Mouse (Mus musculus): Measurements from ENCODE around the gene Ly6g5b. TPM values are rescaled to one million over a fixed set of nuclear protein-coding genes. Genes with fewer than 3 reads are reported as not detected.

Gene Ly6g5b
- polyA plus RNA-seq, 1 experiment from 2014 or later, result 0.36 TPM

GRCm38 (mm10) chr17:35157661-35158175, 42.5 kb upstream of the Ly6g5b start:
- H3K4me2 ChIP-seq, result no peak overlapping the region
- H3K27ac ChIP-seq (ENCODE audit: low read depth, low read length), result no peak overlapping the region
- 92% methylated on average over 8 of the region's 8 CpGs for WGBS (ENCODE audit: insufficient replicate concordance)
- no peaks in the 10 kb centered on the region for H3K27me3 ChIP-seq (ENCODE audit: control insufficient read depth, insufficient read depth, low read length)
- no peak overlapping the region for H3K9ac ChIP-seq (ENCODE audit: low read depth, low read length)
- peaks cover 7% of the 10 kb centered on the region for H3K4me1 ChIP-seq (ENCODE audit: control insufficient read depth, insufficient read depth, low read length)
- no peaks in the 10 kb centered on the region for H3K9me3 ChIP-seq (replicated peaks; ENCODE audit: control insufficient read depth, low read length)
- peaks cover 91% of the 10 kb centered on the region for H3K36me3 ChIP-seq (ENCODE audit: control insufficient read depth, insufficient read depth, low read length)
- no peak for ATAC-seq (replicated peaks; ENCODE audit: insufficient number of reproducible peaks, low FRiP score, low TSS enrichment)
- H3K4me3 ChIP-seq (ENCODE audit: low read depth, low read length), result no peak overlapping the region

- H3K9me3 ChIP-seq (replicated peaks; ENCODE audit: control insufficient read depth, low read length), result no peaks in the 10 kb centered on the region
- no peak overlapping the region for H3K27ac ChIP-seq (ENCODE audit: low read depth, low read length)
- 0 out of 2 replicates have a peak, but pooled peaks cover 5% of the 10 kb centered on the region for H3K4me1 ChIP-seq (ENCODE audit: control insufficient read depth, insufficient read depth, low read length)
- H3K27me3 ChIP-seq (ENCODE audit: control insufficient read depth, insufficient read depth, low read length), result no peaks in the 10 kb centered on the region
- H3K9ac ChIP-seq (ENCODE audit: low read depth, low read length), result no peak overlapping the region
- WGBS (ENCODE audit: insufficient replicate concordance), result 90% methylated on average over 8 of the region's 8 CpGs
- ATAC-seq (replicated peaks; ENCODE audit: insufficient number of reproducible peaks, low FRiP score, low TSS enrichment), result no peak
- H3K36me3 ChIP-seq (ENCODE audit: control insufficient read depth, insufficient read depth, low read length), result peaks cover 95% of the 10 kb centered on the region
- no peak overlapping the region for H3K4me3 ChIP-seq (ENCODE audit: low read depth, low read length)
- H3K4me2 ChIP-seq, result no peak overlapping the region
These were observed 42.0 kb upstream of the Ly6g5b start for GRCm38 (mm10) chr17:35157254-35157653.

- no peak overlapping the region for H3K9ac ChIP-seq (ENCODE audit: low read depth, low read length)
- H3K27me3 ChIP-seq (ENCODE audit: control insufficient read depth, insufficient read depth, low read length), result no peaks in the 10 kb centered on the region
- 0 out of 2 replicates have a peak, but pooled peaks cover under 1% of the 10 kb centered on the region for H3K4me1 ChIP-seq (ENCODE audit: control insufficient read depth, insufficient read depth, low read length)
- WGBS (ENCODE audit: insufficient replicate concordance), result 89% methylated on average over 33 of the region's 33 CpGs
- H3K27ac ChIP-seq (ENCODE audit: low read depth, low read length), result no peak overlapping the region
- H3K36me3 ChIP-seq (ENCODE audit: control insufficient read depth, insufficient read depth, low read length), result peaks cover 96% of the 10 kb centered on the region
- H3K4me2 ChIP-seq, result no peak overlapping the region
- no peak overlapping the region for H3K4me3 ChIP-seq (ENCODE audit: low read depth, low read length)
- no peak for ATAC-seq (replicated peaks; ENCODE audit: insufficient number of reproducible peaks, low FRiP score, low TSS enrichment)
- no peaks in the 10 kb centered on the region for H3K9me3 ChIP-seq (replicated peaks; ENCODE audit: control insufficient read depth, low read length)
These were observed 41.4 kb upstream of the Ly6g5b start for GRCm38 (mm10) chr17:35156461-35157200.

GRCm38 (mm10) chr17:35155451-35155850, 40.2 kb upstream of the Ly6g5b start:
- Histone ChIP-seq H3K27me3 (ENCODE audit: control insufficient read depth, insufficient read depth, low read length) (no peaks in the 10 kb centered on the region), H3K4me1 (ENCODE audit: control insufficient read depth, insufficient read depth, low read length) (no peaks in the 10 kb centered on the region), H3K36me3 (ENCODE audit: control insufficient read depth, insufficient read depth, low read length) (peaks cover 91% of the 10 kb centered on the region), H3K9me3 (replicated peaks; ENCODE audit: control insufficient read depth, low read length) (no peaks in the 10 kb centered on the region), H3K4me3 (ENCODE audit: low read depth, low read length) (no peak overlapping the region), H3K27ac (ENCODE audit: low read depth, low read length) (no peak overlapping the region), H3K9ac (ENCODE audit: low read depth, low read length) (no peak overlapping the region), H3K4me2 (no peak overlapping the region)
- 87% methylated on average over 12 of the region's 12 CpGs for WGBS (ENCODE audit: insufficient replicate concordance)
- ATAC-seq (replicated peaks; ENCODE audit: insufficient number of reproducible peaks, low FRiP score, low TSS enrichment), result no peak

GRCm38 (mm10) chr17:35154616-35155015, 39.4 kb upstream of the Ly6g5b start:
- no peak overlapping the region for H3K4me3 ChIP-seq (ENCODE audit: low read depth, low read length)
- H3K4me1 ChIP-seq (ENCODE audit: control insufficient read depth, insufficient read depth, low read length), result no peaks in the 10 kb centered on the region
- ATAC-seq (replicated peaks; ENCODE audit: insufficient number of reproducible peaks, low FRiP score, low TSS enrichment), result no peak
- H3K9me3 ChIP-seq (replicated peaks; ENCODE audit: control insufficient read depth, low read length), result no peaks in the 10 kb centered on the region
- whole genome bisulfite sequencing (ENCODE audit: insufficient replicate concordance), result 89% methylated on average over 7 of the region's 7 CpGs
- peak overlapping the region; percentile 34; the same call in 1 of the 2 replicates for H3K9ac ChIP-seq (ENCODE audit: low read depth, low read length)
- no peaks in the 10 kb centered on the region for H3K27me3 ChIP-seq (ENCODE audit: control insufficient read depth, insufficient read depth, low read length)
- H3K4me2 ChIP-seq, result no peak overlapping the region
- H3K27ac ChIP-seq (ENCODE audit: low read depth, low read length), result no peak overlapping the region
- peaks cover 93% of the 10 kb centered on the region for H3K36me3 ChIP-seq (ENCODE audit: control insufficient read depth, insufficient read depth, low read length)

GRCm38 (mm10) chr17:35153931-35154330, 38.7 kb upstream of the Ly6g5b start:
- Histone ChIP-seq H3K9ac (ENCODE audit: low read depth, low read length) (no peak overlapping the region), H3K36me3 (ENCODE audit: control insufficient read depth, insufficient read depth, low read length) (peaks cover 93% of the 10 kb centered on the region), H3K4me3 (ENCODE audit: low read depth, low read length) (no peak overlapping the region), H3K27me3 (ENCODE audit: control insufficient read depth, insufficient read depth, low read length) (no peaks in the 10 kb centered on the region), H3K9me3 (replicated peaks; ENCODE audit: control insufficient read depth, low read length) (no peaks in the 10 kb centered on the region), H3K27ac (ENCODE audit: low read depth, low read length) (no peak overlapping the region), H3K4me2 (no peak overlapping the region), H3K4me1 (ENCODE audit: control insufficient read depth, insufficient read depth, low read length) (no peaks in the 10 kb centered on the region)
- 87% methylated on average over 4 of the region's 4 CpGs for WGBS (ENCODE audit: insufficient replicate concordance)
- ATAC-seq (replicated peaks; ENCODE audit: insufficient number of reproducible peaks, low FRiP score, low TSS enrichment), result no peak

- Histone ChIP-seq H3K36me3 (ENCODE audit: control insufficient read depth, insufficient read depth, low read length) (peaks cover 92% of the 10 kb centered on the region), H3K4me1 (ENCODE audit: control insufficient read depth, insufficient read depth, low read length) (no peaks in the 10 kb centered on the region), H3K4me3 (ENCODE audit: low read depth, low read length) (no peak overlapping the region), H3K9me3 (replicated peaks; ENCODE audit: control insufficient read depth, low read length) (no peaks in the 10 kb centered on the region), H3K4me2 (no peak overlapping the region), H3K27me3 (ENCODE audit: control insufficient read depth, insufficient read depth, low read length) (no peaks in the 10 kb centered on the region), H3K9ac (ENCODE audit: low read depth, low read length) (no peak overlapping the region), H3K27ac (ENCODE audit: low read depth, low read length) (no peak overlapping the region)
- no peak for ATAC-seq (replicated peaks; ENCODE audit: insufficient number of reproducible peaks, low FRiP score, low TSS enrichment)
- WGBS (ENCODE audit: insufficient replicate concordance), result 86% methylated on average over 9 of the region's 9 CpGs
These were observed 37.8 kb upstream of the Ly6g5b start for GRCm38 (mm10) chr17:35153077-35153476.

GRCm38 (mm10) chr17:35152121-35152520, 36.9 kb upstream of the Ly6g5b start:
- ATAC-seq (replicated peaks; ENCODE audit: insufficient number of reproducible peaks, low FRiP score, low TSS enrichment), result no peak
- Histone ChIP-seq H3K4me3 (ENCODE audit: low read depth, low read length) (no peak overlapping the region), H3K36me3 (ENCODE audit: control insufficient read depth, insufficient read depth, low read length) (peaks cover 87% of the 10 kb centered on the region), H3K27me3 (ENCODE audit: control insufficient read depth, insufficient read depth, low read length) (no peaks in the 10 kb centered on the region), H3K27ac (ENCODE audit: low read depth, low read length) (no peak overlapping the region), H3K9ac (ENCODE audit: low read depth, low read length) (no peak overlapping the region), H3K9me3 (replicated peaks; ENCODE audit: control insufficient read depth, low read length) (no peaks in the 10 kb centered on the region), H3K4me1 (ENCODE audit: control insufficient read depth, insufficient read depth, low read length) (no peaks in the 10 kb centered on the region), H3K4me2 (no peak overlapping the region)
- WGBS (ENCODE audit: insufficient replicate concordance), result 98% methylated on average over 4 of the region's 4 CpGs

All from heart, embryonic 11.5 days (tissue).